Mouse (Mus musculus): ENCODE results near the gene Inhbe. TPM values are rescaled to one million over a fixed set of nuclear protein-coding genes. Genes with fewer than 3 reads are reported as not detected.

The Inhbe gene
- 0.10 and 0.13 TPM in 2 replicates for polyA plus RNA-seq (2012; rRNA removed)

DNA sequence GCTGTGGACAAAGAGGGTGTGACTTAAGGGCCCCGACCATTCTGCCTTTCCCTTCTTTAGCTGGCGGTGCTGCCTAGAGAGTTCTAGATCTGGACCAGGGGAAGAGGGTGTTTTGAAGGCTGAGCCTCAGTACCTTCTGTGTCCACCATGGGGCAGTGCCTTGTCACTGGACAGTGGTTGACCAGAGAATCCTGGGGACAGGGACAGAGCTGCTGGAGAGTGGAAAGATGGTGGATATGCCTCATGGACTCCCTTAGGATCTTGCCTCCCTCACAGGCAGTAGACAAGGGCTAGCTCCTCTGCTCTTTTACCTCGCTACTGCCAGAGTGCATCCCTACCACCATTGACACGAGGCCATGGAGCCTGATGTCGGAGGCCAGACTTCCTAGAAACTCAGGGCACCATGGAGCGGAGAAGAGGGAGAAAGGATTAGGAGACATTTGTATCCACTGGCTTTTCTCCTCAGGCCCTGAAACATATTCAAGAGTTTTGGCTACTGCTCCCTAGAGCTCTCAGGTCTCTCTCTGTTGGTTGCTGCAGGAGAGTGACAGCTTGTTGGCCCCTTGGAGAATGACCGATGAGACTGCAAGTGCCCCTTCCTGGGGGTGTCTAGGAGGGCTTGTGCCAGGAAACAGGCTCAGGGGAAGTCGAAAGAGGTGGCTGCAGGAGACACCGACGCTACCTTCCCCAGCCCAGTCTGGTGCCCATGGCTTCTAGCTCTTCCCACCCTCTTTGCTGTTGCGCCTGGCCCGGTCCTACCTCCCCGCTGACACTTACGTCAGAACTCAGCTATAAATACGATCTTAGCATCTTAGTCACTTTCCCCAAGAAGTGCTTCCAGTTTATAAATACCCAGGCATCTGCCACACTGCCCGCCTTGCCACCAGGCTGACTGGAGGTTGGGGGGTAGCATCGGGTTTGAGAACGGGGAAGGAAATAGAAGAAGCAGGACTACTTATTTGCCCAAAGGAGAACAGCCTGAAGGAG lies at the start of gene Inhbe:
TSS of gene Inhbe (minus strand) at position 503 of the 987 bp plus-strand sequence.
- DNase-seq (ENCODE audit: extremely low spot score in 1 of 2, low spot score in 1 of 2), result peak; percentile 87 to 90

GRCm38 (mm10) chr10:127391774-127392173 lies 37.6 kb upstream of the Inhbe start:
- DNase-seq (ENCODE audit: extremely low spot score in 1 of 2, low spot score in 1 of 2), result no peak

- DNase-seq (ENCODE audit: extremely low spot score in 1 of 2, low spot score in 1 of 2), result no peak
Measured at GRCm38 (mm10) chr10:127381743-127382134, 27.5 kb upstream of the Inhbe start.

DNA sequence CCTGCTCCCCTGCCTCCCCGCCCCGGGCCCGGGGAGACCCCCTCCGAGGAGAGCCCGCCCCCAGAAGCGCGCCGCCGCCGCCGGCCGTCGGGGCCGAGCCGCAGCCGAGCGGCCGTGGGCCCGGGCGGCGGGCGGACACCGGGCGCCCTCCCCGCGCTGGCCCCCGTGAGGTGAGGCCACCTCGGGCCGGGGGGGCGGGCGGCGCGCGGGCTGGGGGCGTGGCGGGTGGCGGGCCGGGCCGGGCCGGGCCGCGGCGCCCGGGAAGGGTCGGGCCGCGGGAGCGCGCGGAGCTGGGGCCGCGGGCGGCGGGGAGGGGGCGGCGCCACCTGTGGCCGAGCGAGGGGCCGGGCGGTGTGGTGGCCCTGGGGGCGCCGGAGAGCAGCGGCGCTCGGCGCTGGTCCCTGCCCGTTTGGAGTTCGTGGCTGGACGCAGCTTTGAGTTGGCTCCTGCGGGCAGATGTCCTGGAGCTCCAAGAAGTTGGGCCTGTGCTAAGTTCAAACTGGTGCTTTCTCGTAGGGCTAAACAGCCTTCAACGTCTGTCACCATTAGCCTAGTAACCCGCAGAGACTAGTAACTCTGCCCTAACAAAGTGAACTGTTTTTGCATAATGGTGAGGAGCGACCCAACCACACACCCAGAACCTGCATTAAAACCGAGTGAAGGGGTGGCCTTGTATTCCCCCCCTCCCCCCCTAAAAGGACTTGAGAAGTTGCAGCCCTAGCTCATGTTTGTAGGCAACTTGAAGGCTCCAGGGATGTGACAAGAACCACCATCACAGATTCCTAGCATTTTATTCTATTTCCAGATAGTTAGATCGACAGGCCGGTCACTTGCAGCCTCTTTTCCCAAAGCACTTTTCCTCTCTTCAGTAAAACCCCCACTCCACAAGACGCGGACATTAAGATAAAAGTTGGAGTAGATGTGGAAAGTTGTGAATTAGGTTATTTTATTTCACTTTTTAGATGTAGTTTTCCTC lies 26.8 kb upstream of the Inhbe start:
- DNase-seq (ENCODE audit: extremely low spot score in 1 of 2, low spot score in 1 of 2), result peak in 1 of 2 experiments; percentile 25

- peak; percentile 80 to 90 for DNase-seq (ENCODE audit: extremely low spot score in 1 of 2, low spot score in 1 of 2)
Measured at GRCm38 (mm10) chr10:127380251-127380691, 26.1 kb upstream of the Inhbe start, which contains the start of gene R3hdm2. Gene R3hdm2 (plus strand): TSS chr10:127380327.

- no peak for DNase-seq (ENCODE audit: extremely low spot score in 1 of 2, low spot score in 1 of 2)
Measured at GRCm38 (mm10) chr10:127379654-127380053, 25.4 kb upstream of the Inhbe start.

DNA sequence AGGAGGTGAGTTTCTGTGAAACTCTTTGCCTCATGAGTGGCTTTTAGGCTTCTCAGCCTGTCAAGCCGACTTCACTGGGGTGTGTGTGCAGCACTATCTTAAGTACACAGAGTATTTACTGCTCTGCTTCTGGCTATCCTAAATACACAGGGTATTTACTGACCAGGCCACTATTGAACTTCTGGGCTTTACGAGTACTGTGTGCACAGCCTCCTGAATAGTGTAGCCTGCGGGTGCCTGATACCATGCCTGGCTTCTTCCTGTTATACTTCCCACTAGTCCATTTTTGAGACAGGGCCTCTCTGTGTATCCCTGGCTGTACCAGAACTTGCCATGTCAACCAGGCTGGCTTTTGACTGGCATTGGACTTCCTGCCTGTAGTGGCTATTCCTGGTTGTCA lies 23.5 kb upstream of the Inhbe start:
- no peak for DNase-seq (ENCODE audit: extremely low spot score in 1 of 2, low spot score in 1 of 2)

GRCm38 (mm10) chr10:127371023-127371422 lies 16.8 kb upstream of the Inhbe start:
- DNase-seq (ENCODE audit: extremely low spot score in 1 of 2, low spot score in 1 of 2), result no peak

DNA sequence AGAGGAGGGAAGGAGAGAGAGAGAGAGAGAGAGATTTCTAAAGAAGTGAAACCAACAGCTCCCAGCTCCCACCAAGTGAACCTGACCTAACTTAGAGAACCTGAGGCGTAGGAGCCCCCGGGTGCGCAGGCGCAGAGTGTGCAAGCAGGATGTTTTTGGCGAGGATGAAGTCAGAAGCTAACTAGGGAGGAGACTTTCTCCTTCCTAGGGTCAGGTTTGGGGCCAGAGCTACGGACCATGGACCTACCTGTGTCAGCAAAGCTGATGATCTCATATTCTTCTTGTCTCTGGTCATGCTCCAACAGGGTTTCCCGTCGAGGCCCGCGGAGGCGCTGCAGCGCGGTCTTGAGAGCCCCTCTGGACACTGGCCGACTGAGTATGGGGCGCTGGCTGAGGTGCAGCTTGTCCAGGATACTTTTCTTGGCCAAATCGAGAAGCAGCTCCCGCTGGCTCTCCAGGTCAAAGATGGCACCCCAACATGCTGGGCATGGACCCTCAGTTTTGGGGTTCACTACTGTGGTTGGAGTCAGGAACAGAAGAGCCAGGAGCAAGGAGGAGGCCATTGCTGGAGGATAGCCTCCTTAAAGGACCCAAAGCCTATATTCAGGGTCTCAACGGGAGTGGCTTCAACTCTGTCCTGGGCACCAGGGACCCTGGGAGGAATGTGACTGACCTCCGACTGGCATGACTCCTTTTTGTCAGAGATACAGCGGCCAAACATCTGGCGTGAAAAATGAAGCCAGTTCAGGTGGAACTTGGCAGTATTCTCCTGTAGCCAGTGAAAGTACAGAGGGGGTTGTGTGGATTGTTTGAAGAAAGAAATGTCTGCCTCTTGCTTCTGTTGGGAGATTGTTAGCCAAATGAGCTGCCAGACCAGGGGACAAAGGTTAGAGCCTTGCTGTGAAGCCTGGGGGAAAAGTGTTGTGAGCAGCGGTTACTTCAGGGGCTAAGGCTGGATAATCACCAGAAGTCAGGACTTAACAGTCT lies 15.9 kb upstream of the Inhbe start, which contains the start of gene Inhbc:
TSS of gene Inhbc (minus strand) at position 598 of the 987 bp plus-strand sequence.
- no peak for DNase-seq (ENCODE audit: extremely low spot score in 1 of 2, low spot score in 1 of 2)

DNA sequence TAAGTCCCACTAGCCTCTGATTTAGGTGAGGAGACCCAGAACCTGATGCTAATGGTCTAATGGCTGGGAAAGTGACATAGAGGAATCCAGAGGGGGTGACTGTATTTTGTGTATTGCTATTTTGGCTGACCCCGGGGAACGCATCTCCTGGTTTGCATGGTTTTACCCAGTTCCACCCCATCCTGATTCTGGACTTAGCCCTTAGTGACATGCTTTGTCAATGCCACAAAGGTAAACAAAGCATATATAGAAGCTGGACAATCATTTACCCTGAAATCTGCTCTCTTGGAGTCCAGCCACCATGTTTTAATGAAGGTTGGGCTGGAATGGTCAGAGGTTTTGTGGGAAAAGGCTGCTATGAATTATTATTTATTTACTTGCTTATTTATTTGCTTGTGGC lies 14.1 kb upstream of the Inhbe start:
- DNase-seq (ENCODE audit: extremely low spot score in 1 of 2, low spot score in 1 of 2), result no peak

- DNase-seq (ENCODE audit: extremely low spot score in 1 of 2, low spot score in 1 of 2), result no peak
Measured at GRCm38 (mm10) chr10:127367116-127367515, 12.9 kb upstream of the Inhbe start.

DNA sequence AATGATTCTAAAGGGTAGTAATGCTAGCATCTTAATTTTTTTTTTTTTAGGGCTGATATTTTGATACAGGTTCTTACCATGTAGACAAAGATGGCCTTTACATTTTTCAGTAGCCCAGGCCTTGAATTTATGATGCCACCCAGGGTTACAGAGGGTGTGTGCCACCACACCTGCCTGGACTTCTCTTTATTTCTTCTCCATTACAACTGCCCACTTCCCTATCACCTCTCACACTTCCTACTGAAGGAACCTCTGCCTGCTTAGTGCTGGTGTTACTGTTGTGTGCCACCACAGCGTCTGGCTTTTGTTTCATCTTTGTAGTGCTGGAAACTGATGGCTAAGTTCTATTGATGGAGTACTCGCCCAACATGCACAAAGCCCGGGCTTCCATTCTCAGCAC lies 6.5 kb upstream of the Inhbe start:
- no peak for DNase-seq (ENCODE audit: extremely low spot score in 1 of 2, low spot score in 1 of 2)

DNA sequence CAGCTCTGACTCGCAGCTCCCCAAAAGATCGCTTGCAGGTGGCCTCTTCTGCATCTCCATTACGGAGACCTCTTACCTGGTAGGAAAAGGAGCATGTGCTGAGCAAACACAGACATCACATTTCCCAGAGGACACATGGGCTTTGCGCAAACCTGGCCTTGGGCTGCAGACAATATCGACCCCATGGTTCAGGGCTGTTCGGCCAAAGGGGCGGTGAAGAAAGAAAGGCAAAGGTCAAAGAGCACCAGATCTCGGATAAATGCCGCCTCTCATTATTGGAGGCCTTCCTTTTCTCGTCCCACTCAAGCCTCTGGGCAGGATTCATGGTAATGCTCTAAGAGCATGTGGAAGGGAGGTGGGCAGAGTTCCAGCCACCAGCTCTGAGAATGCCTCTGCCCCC lies 1.1 kb upstream of the Inhbe start:
- no peak for DNase-seq (ENCODE audit: extremely low spot score in 1 of 2, low spot score in 1 of 2)

- DNase-seq (ENCODE audit: extremely low spot score in 1 of 2, low spot score in 1 of 2), result no peak
Measured at GRCm38 (mm10) chr10:127352766-127353165, 1.4 kb downstream of the Inhbe start.

DNA sequence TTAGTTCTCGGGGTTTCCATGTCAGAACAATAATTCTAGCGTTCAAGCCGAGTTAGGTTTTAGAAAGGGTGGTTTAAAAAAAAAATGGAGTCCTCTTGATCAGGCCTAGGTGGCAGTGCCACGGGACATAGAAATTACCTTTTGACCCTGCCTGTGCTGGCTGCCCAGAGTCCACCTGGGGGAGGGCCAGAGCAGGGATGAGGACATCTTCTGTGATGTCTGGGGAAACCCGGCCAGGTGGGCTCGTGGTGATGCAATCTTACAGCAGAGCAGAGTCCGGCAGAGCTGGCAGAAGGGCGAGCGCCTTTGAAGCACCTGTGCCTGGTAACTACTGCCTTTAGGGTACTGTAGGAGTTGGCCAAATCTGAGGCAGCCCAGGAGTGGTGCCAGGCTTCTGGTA lies 2.0 kb downstream of the Inhbe start:
- DNase-seq (ENCODE audit: extremely low spot score in 1 of 2, low spot score in 1 of 2), result no peak

DNA sequence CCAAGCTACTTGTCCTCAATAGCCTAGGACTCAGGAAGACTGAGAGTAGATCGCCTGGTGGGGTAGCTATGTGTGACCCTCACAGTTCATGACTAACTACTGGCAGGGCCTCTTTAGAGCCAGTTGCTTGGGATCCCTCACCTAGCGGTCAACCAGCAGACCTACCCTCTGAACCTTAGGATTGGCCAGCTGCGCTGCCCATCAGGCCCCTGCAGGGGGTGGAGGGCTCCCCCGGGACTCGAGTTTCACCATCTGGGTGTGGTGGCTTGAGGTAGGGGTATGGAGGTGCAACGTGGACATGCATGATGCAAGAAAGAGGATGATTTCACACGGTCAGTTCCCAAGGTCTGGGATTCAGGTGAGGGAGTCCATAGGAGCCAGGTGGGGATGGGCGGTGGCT lies 2.5 kb downstream of the Inhbe start:
- no peak for DNase-seq (ENCODE audit: extremely low spot score in 1 of 2, low spot score in 1 of 2)

DNA sequence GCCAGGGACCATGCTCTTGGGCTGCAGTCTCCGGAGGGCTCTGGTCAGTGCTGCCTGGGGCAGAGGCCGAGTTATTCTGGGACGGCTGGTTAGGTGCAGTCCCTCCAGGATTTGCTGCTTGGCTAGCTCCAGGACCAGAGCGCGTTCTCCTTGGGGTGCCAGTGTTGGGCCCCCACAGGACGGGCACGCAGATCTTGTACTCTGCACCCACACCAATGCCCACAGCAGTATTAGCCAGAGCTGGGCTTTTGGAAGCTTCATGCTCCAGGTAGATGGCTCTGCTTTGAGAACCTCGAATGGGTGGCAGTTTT lies 3.0 kb downstream of the Inhbe start:
- no peak for DNase-seq (ENCODE audit: extremely low spot score in 1 of 2, low spot score in 1 of 2)

GRCm38 (mm10) chr10:127350594-127351284 lies 3.5 kb downstream of the Inhbe start:
- DNase-seq (ENCODE audit: extremely low spot score in 1 of 2, low spot score in 1 of 2), result peak; percentile 40 to 82

DNA sequence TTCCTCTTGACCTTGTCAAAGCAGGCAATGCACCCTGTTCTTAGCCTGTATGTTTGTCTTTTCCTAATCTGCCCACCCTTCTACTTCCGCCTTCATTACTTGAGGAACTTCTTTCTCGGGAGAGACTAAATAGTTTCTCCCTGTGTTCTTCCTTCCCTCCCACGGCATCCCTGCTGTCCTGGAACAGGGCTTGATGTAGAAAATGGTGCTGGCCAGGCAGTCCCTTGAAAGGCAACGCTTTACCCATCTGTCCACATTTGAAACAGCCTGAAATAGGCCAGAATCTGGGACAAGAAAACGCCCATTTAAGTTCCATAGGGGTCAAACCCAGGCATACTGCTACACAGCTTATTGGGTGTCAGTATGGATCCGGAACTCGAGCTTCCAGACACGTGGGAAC lies 4.4 kb downstream of the Inhbe start:
- peak in 1 of 2 experiments; percentile 55 for DNase-seq (ENCODE audit: extremely low spot score in 1 of 2, low spot score in 1 of 2)

Measured in frontal cortex, adult 2 months (tissue).